Mouse (Mus musculus) liver, embryonic 16.5 days (tissue): ENCODE results near the gene Dnaic2. TPM values are rescaled to one million over a fixed set of nuclear protein-coding genes. Genes with fewer than 3 reads are reported as not detected.
A peak's percentile ranks its signal among the peaks of the same experiment; 100 is the strongest.

Source experiments
- ATAC-seq: fragments of 200-750 bp; cut with Nextera tagmentation; 2 replicates; pipeline ENCODE4 v1.8.0; 2017; ENCODE audit warnings: low read depth, mild to moderate bottlenecking, moderate number of reproducible peaks, moderate library complexity
- H3K27ac ChIP-seq: fragments of 300-500 bp; sonication (generic); 2 replicates; pipeline ENCODE4 v1.5.1; 2014; ENCODE audit warnings: mild to moderate bottlenecking, low read length
- H3K27me3 ChIP-seq: fragments of 300-500 bp; sonication (generic); 2 replicates; pipeline ENCODE4 v1.6.1; 2014; ENCODE audit warnings: low read depth, low read length, mixed read lengths; ENCODE audit not compliant: control insufficient read depth, insufficient read depth
- H3K36me3 ChIP-seq: fragments of 300-500 bp; sonication (generic); 2 replicates; pipeline ENCODE4 v1.6.1; 2014; ENCODE audit warnings: mild to moderate bottlenecking; ENCODE audit not compliant: control insufficient read depth, insufficient read depth
- H3K4me1 ChIP-seq: fragments of 300-500 bp; sonication (generic); 2 replicates; pipeline ENCODE4 v1.6.1; 2014; ENCODE audit warnings: low read depth, low read length, mixed read lengths; ENCODE audit not compliant: control insufficient read depth
- H3K4me2 ChIP-seq: fragments of 300-500 bp; sonication (generic); 2 replicates; pipeline ENCODE4 v1.6.1; 2014; ENCODE audit warnings: low read depth, low read length, mixed read lengths
- H3K4me3 ChIP-seq: fragments of 300-500 bp; sonication (generic); 2 replicates; pipeline ENCODE4 v1.5.1; 2014; ENCODE audit warnings: low read depth, mild to moderate bottlenecking, low read length
- H3K9ac ChIP-seq: fragments of 300-500 bp; sonication (generic); 2 replicates; pipeline ENCODE4 v1.6.1; 2014; ENCODE audit warnings: low read depth, low read length
- H3K9me3 ChIP-seq: fragments of 300-500 bp; sonication (generic); replicated peaks from 2 replicates; pipeline ENCODE4 v1.6.1; 2016; ENCODE audit warnings: low read length; ENCODE audit not compliant: control insufficient read depth
- WGBS: fragments of 180-500 bp; shearing (Covaris S2); extraction: QIAGEN DNeasy Blood & Tissue Kit; methylation state at CpG from one replicate; pipeline ENCODE4 v1.1.7; 2014; ENCODE audit not compliant: insufficient replicate concordance; 5-methylcytosine and 5-hydroxymethylcytosine counted together
- polyA plus RNA-seq: library from polyadenylated mRNA; unstranded; fragments of >200 nt; fragmentation: Nextera tagmentation; extraction: Ambion mirVana; gene quantifications from 2 replicates; pipeline ENCODE4 v1.2.1, GENCODE M21; 2015

The Dnaic2 gene
- polyA plus RNA-seq, 1 experiment from 2014 or later = 1.4 TPM

GRCm38 (mm10) chr11:114795848-114796322, 68.7 kb downstream of the Dnaic2 start, which contains the start of gene Btbd17:
TSS of gene Btbd17 (minus strand) at chr11:114795945.
- H3K9ac ChIP-seq = no peak within 1 kb of the TSS
- H3K4me2 ChIP-seq = peak within 1 kb of the TSS; percentile 55
- H3K27ac ChIP-seq = no peak within 1 kb of the TSS
- H3K4me3 ChIP-seq = peak within 1 kb of the TSS; percentile 26
- no peaks in the 10 kb centered on the region for H3K36me3 ChIP-seq
- peaks cover 34% of the 10 kb centered on the region for H3K27me3 ChIP-seq
- no peaks in the 10 kb centered on the region for H3K9me3 ChIP-seq
- no peaks in the 10 kb centered on the region; the same call in none of the 2 replicates for H3K4me1 ChIP-seq
- ATAC-seq = no peak
- WGBS = 12% methylated on average over 4 of the region's 4 CpGs

- no peak for ATAC-seq
- Histone ChIP-seq H3K9me3 (no peaks in the 10 kb centered on the region), H3K4me3 (no peak overlapping the region), H3K36me3 (no peaks in the 10 kb centered on the region), H3K27ac (no peak overlapping the region), H3K4me2 (no peak overlapping the region), H3K4me1 (no peaks in the 10 kb centered on the region), H3K9ac (no peak overlapping the region), H3K27me3 (peaks cover 21% of the 10 kb centered on the region)
- WGBS = 70% methylated on average over 7 of the region's 7 CpGs
Measured at GRCm38 (mm10) chr11:114797176-114797575, 70.0 kb downstream of the Dnaic2 start.

GRCm38 (mm10) chr11:114797981-114798380, 70.8 kb downstream of the Dnaic2 start:
- no peak overlapping the region for H3K4me3 ChIP-seq
- H3K27me3 ChIP-seq = peaks cover 15% of the 10 kb centered on the region
- WGBS = 53% methylated on average over 3 of the region's 3 CpGs
- no peaks in the 10 kb centered on the region for H3K36me3 ChIP-seq
- H3K27ac ChIP-seq = no peak overlapping the region
- no peaks in the 10 kb centered on the region for H3K4me1 ChIP-seq
- no peak overlapping the region for H3K4me2 ChIP-seq
- no peak for ATAC-seq
- H3K9me3 ChIP-seq = no peaks in the 10 kb centered on the region
- no peak overlapping the region for H3K9ac ChIP-seq

GRCm38 (mm10) chr11:114798624-114799023, 71.4 kb downstream of the Dnaic2 start, which contains the start of gene Gpr142:
TSS of gene Gpr142 (plus strand) at chr11:114798924.
- Histone ChIP-seq H3K27ac (no peak within 1 kb of the TSS), H3K4me1 (no peaks in the 10 kb centered on the region), H3K4me2 (no peak within 1 kb of the TSS), H3K9me3 (no peaks in the 10 kb centered on the region), H3K9ac (no peak within 1 kb of the TSS), H3K27me3 (peaks cover 9% of the 10 kb centered on the region), H3K4me3 (no peak within 1 kb of the TSS), H3K36me3 (no peaks in the 10 kb centered on the region)
- WGBS = 59% methylated on average over 3 of the region's 3 CpGs
- ATAC-seq = no peak

- WGBS = 66% methylated on average over 1 of the region's 1 CpGs
- ATAC-seq = no peak
Measured at GRCm38 (mm10) chr11:114801906-114802305, 74.7 kb downstream of the Dnaic2 start.

GRCm38 (mm10) chr11:114802540-114803267, 75.5 kb downstream of the Dnaic2 start:
- no peaks in the 10 kb centered on the region; the same call in 1 of the 2 replicates for H3K4me1 ChIP-seq
- WGBS = 54% methylated on average over 15 of the region's 15 CpGs
- no peak overlapping the region for H3K4me2 ChIP-seq
- no peaks in the 10 kb centered on the region for H3K9me3 ChIP-seq
- no peak for ATAC-seq
- 0 out of 2 replicates have a peak, but pooled peaks cover 2% of the 10 kb centered on the region for H3K27me3 ChIP-seq
- no peak overlapping the region for H3K4me3 ChIP-seq
- no peak overlapping the region for H3K9ac ChIP-seq
- no peak overlapping the region for H3K27ac ChIP-seq
- no peaks in the 10 kb centered on the region for H3K36me3 ChIP-seq

More at GRCm38 (mm10) chr11:114801906-114802305, 74.7 kb downstream of the Dnaic2 start:
- Histone ChIP-seq H3K4me2 (no peak overlapping the region), H3K4me1 (no peaks in the 10 kb centered on the region), H3K4me3 (no peak overlapping the region), H3K36me3 (no peaks in the 10 kb centered on the region), H3K9me3 (no peaks in the 10 kb centered on the region), H3K9ac (no peak overlapping the region), H3K27me3 (0 out of 2 replicates have a peak, but pooled peaks cover 2% of the 10 kb centered on the region), H3K27ac (no peak overlapping the region)

- H3K4me2 ChIP-seq = no peak overlapping the region
- no peak overlapping the region for H3K4me3 ChIP-seq
- H3K36me3 ChIP-seq = no peaks in the 10 kb centered on the region
- no peak overlapping the region for H3K9ac ChIP-seq
- H3K4me1 ChIP-seq = no peaks in the 10 kb centered on the region; the same call in 1 of the 2 replicates
- no peak overlapping the region for H3K27ac ChIP-seq
- no peaks in the 10 kb centered on the region for H3K9me3 ChIP-seq
- H3K27me3 ChIP-seq = 0 out of 2 replicates have a peak, but pooled peaks cover 2% of the 10 kb centered on the region
- no peak for ATAC-seq
- WGBS = 47% methylated on average over 8 of the region's 8 CpGs
Measured at GRCm38 (mm10) chr11:114803990-114804389, 76.8 kb downstream of the Dnaic2 start.

GRCm38 (mm10) chr11:114807025-114807424, 79.8 kb downstream of the Dnaic2 start:
- no peak overlapping the region for H3K27ac ChIP-seq
- H3K4me2 ChIP-seq = no peak overlapping the region
- no peak for ATAC-seq
- 0 out of 2 replicates have a peak, but pooled peaks cover 2% of the 10 kb centered on the region for H3K27me3 ChIP-seq
- WGBS = 61% methylated on average over 2 of the region's 2 CpGs
- H3K4me3 ChIP-seq = no peak overlapping the region
- no peaks in the 10 kb centered on the region for H3K36me3 ChIP-seq
- H3K4me1 ChIP-seq = no peaks in the 10 kb centered on the region; the same call in 1 of the 2 replicates
- no peak overlapping the region for H3K9ac ChIP-seq
- no peaks in the 10 kb centered on the region for H3K9me3 ChIP-seq
